Mouse (Mus musculus): Measurements from ENCODE around the gene Dlgap3. TPM values are rescaled to one million over a fixed set of nuclear protein-coding genes. Genes with fewer than 3 reads are reported as not detected.

The Dlgap3 gene
- polyA plus RNA-seq, 1 experiment from 2014 or later: 19.5 TPM

DNA sequence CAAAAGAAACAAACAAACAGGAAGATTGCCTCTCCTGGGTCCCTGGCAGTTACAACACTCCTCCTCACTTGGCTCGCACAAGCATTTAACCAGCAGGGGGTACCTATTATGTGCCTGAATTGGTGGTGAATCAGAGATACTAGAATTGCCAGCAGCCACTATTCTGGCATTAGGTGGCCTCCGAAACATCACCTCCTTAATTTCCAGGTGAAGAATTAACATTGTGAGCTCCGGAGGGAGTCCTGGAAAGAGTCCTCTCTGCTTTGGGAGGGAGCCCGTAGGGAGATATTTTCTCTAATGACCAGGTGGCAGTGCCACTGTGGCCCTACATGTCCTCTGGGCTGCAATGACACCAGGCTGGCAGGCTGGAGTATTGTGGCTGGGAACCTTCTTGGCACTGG is 47.2 kb downstream of the Dlgap3 start:
- no peaks in the 10 kb centered on the region for H3K9me3 ChIP-seq (replicated peaks; ENCODE audit: control insufficient read depth, low read length, poor library complexity, severe bottlenecking)
- no peak for ATAC-seq
- H3K4me3 ChIP-seq (ENCODE audit: low read depth, low read length): no peak overlapping the region
- H3K27me3 ChIP-seq (ENCODE audit: control insufficient read depth, insufficient read depth, low read depth, low read length): no peaks in the 10 kb centered on the region; the same call in 1 of the 2 replicates
- H3K4me2 ChIP-seq (ENCODE audit: low read length): no peak overlapping the region
- no peaks in the 10 kb centered on the region for H3K4me1 ChIP-seq (ENCODE audit: control insufficient read depth, insufficient read depth, low read length)
- no peak overlapping the region for H3K27ac ChIP-seq (ENCODE audit: low read length)
- WGBS: 70% methylated on average over 4 of the region's 4 CpGs
- H3K36me3 ChIP-seq (ENCODE audit: control insufficient read depth, insufficient read depth, low read length): no peaks in the 10 kb centered on the region
- H3K9ac ChIP-seq (ENCODE audit: low read depth, low read length): no peak overlapping the region

DNA sequence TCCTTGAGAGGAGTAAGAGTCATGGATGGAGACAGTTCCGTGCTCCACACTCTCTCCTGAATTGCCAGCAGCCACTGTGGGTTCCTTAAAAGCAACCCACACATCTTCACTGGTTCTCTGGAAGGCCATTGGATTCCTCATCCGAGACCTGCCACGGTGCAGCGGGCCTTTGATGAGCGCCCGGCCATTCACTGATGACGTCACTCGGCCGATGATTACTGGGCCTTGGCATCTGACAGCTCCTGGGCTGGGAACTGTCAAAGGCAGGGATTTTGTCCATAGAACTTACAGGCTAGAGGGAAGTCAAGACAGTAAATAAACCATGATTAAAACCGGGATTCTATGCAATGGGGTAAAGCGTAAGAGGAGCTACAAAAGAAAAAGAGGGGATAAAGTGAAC is 48.0 kb downstream of the Dlgap3 start:
- Histone ChIP-seq H3K9ac (ENCODE audit: low read depth, low read length) (no peak overlapping the region), H3K4me1 (ENCODE audit: control insufficient read depth, insufficient read depth, low read length) (no peaks in the 10 kb centered on the region), H3K36me3 (ENCODE audit: control insufficient read depth, insufficient read depth, low read length) (no peaks in the 10 kb centered on the region), H3K4me3 (ENCODE audit: low read depth, low read length) (no peak overlapping the region), H3K27me3 (ENCODE audit: control insufficient read depth, insufficient read depth, low read depth, low read length) (no peaks in the 10 kb centered on the region; the same call in 1 of the 2 replicates), H3K9me3 (replicated peaks; ENCODE audit: control insufficient read depth, low read length, poor library complexity, severe bottlenecking) (no peaks in the 10 kb centered on the region), H3K4me2 (ENCODE audit: low read length) (no peak overlapping the region), H3K27ac (ENCODE audit: low read length) (no peak overlapping the region)
- WGBS: 58% methylated on average over 11 of the region's 11 CpGs
- ATAC-seq: no peak

GRCm38 (mm10) chr4:127223291-127223690 is 54.3 kb downstream of the Dlgap3 start:
- H3K27me3 ChIP-seq (ENCODE audit: control insufficient read depth, insufficient read depth, low read depth, low read length): no peaks in the 10 kb centered on the region
- 43% methylated on average over 10 of the region's 10 CpGs for WGBS
- no peak for ATAC-seq
- no peak overlapping the region for H3K27ac ChIP-seq (ENCODE audit: low read length)
- no peaks in the 10 kb centered on the region for H3K36me3 ChIP-seq (ENCODE audit: control insufficient read depth, insufficient read depth, low read length)
- H3K9me3 ChIP-seq (replicated peaks; ENCODE audit: control insufficient read depth, low read length, poor library complexity, severe bottlenecking): no peaks in the 10 kb centered on the region
- H3K4me2 ChIP-seq (ENCODE audit: low read length): no peak overlapping the region
- H3K4me3 ChIP-seq (ENCODE audit: low read depth, low read length): no peak overlapping the region
- H3K9ac ChIP-seq (ENCODE audit: low read depth, low read length): no peak overlapping the region
- peaks cover 2% of the 10 kb centered on the region; the same call in 1 of the 2 replicates for H3K4me1 ChIP-seq (ENCODE audit: control insufficient read depth, insufficient read depth, low read length)

DNA sequence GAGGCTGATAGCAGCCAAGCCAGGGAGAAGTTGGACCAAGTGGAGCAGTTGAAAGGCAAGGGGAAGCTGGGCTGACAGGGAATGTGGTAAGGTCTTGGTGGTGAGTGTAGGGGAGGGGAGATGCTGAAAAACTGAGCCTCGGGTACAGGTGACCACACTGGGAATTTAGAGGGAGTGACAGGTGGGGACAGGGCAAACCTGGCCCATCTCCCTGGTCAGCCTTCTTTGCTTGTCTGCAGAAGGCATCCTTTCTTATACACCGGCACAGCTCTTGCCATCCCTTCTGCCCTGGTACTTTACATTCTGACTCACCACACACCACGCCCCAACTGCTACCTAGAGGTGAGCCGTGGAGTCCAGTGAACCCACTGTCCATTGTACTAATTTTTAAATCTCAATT is 54.8 kb downstream of the Dlgap3 start:
- no peaks in the 10 kb centered on the region for H3K9me3 ChIP-seq (replicated peaks; ENCODE audit: control insufficient read depth, low read length, poor library complexity, severe bottlenecking)
- ATAC-seq: no peak

GRCm38 (mm10) chr4:127224444-127225100 is 55.6 kb downstream of the Dlgap3 start:
- Histone ChIP-seq H3K27me3 (ENCODE audit: control insufficient read depth, insufficient read depth, low read depth, low read length) (no peaks in the 10 kb centered on the region), H3K36me3 (ENCODE audit: control insufficient read depth, insufficient read depth, low read length) (no peaks in the 10 kb centered on the region), H3K4me1 (ENCODE audit: control insufficient read depth, insufficient read depth, low read length) (peaks cover 2% of the 10 kb centered on the region; the same call in 1 of the 2 replicates), H3K9ac (ENCODE audit: low read depth, low read length) (no peak overlapping the region), H3K4me3 (ENCODE audit: low read depth, low read length) (no peak overlapping the region), H3K4me2 (ENCODE audit: low read length) (no peak overlapping the region), H3K27ac (ENCODE audit: low read length) (no peak overlapping the region), H3K9me3 (replicated peaks; ENCODE audit: control insufficient read depth, low read length, poor library complexity, severe bottlenecking) (no peaks in the 10 kb centered on the region)
- WGBS: 14% methylated on average over 19 of the region's 19 CpGs
- no peak for ATAC-seq

More for the DNA sequence above, 54.8 kb downstream of the Dlgap3 start:
- Histone ChIP-seq H3K27me3 (ENCODE audit: control insufficient read depth, insufficient read depth, low read depth, low read length) (no peaks in the 10 kb centered on the region), H3K36me3 (ENCODE audit: control insufficient read depth, insufficient read depth, low read length) (no peaks in the 10 kb centered on the region), H3K4me1 (ENCODE audit: control insufficient read depth, insufficient read depth, low read length) (peaks cover 2% of the 10 kb centered on the region; the same call in 1 of the 2 replicates), H3K4me3 (ENCODE audit: low read depth, low read length) (no peak overlapping the region), H3K9ac (ENCODE audit: low read depth, low read length) (no peak overlapping the region), H3K4me2 (ENCODE audit: low read length) (no peak overlapping the region), H3K27ac (ENCODE audit: low read length) (no peak overlapping the region)
- WGBS: 60% methylated on average over 4 of the region's 4 CpGs

DNA sequence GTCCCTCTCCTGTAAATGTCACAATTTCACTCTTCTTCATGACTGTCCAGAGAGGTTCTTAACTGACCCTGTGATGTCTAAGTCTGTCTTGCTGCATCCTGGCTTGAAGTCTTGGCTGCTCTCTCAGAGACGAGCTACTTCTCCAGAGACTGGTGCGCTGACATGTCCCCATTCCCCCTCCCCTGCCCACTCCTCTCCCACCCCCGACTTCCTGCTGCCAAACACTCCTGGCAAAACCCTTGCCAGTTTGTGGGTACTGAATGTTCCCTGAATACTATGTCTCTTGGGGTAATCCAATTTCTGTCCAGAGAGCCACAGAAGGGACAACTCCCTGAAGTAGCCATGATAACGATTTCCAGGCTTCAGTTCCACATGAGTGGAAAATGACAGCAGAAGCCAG is 57.1 kb downstream of the Dlgap3 start:
- H3K9ac ChIP-seq (ENCODE audit: low read depth, low read length): no peak overlapping the region
- H3K4me1 ChIP-seq (ENCODE audit: control insufficient read depth, insufficient read depth, low read length): peaks cover 3% of the 10 kb centered on the region
- H3K36me3 ChIP-seq (ENCODE audit: control insufficient read depth, insufficient read depth, low read length): no peaks in the 10 kb centered on the region
- no peak overlapping the region for H3K4me3 ChIP-seq (ENCODE audit: low read depth, low read length)
- H3K4me2 ChIP-seq (ENCODE audit: low read length): no peak overlapping the region
- H3K9me3 ChIP-seq (replicated peaks; ENCODE audit: control insufficient read depth, low read length, poor library complexity, severe bottlenecking): no peaks in the 10 kb centered on the region
- WGBS: 52% methylated on average over 4 of the region's 4 CpGs
- no peaks in the 10 kb centered on the region for H3K27me3 ChIP-seq (ENCODE audit: control insufficient read depth, insufficient read depth, low read depth, low read length)
- no peak overlapping the region for H3K27ac ChIP-seq (ENCODE audit: low read length)
- no peak for ATAC-seq

- Histone ChIP-seq H3K4me2 (ENCODE audit: low read length) (no peak overlapping the region), H3K9ac (ENCODE audit: low read depth, low read length) (no peak overlapping the region), H3K4me3 (ENCODE audit: low read depth, low read length) (no peak overlapping the region), H3K27me3 (ENCODE audit: control insufficient read depth, insufficient read depth, low read depth, low read length) (no peaks in the 10 kb centered on the region), H3K27ac (ENCODE audit: low read length) (peak overlapping the region; percentile 15; the same call in 1 of the 2 replicates), H3K36me3 (ENCODE audit: control insufficient read depth, insufficient read depth, low read length) (no peaks in the 10 kb centered on the region), H3K4me1 (ENCODE audit: control insufficient read depth, insufficient read depth, low read length) (peaks cover 14% of the 10 kb centered on the region), H3K9me3 (replicated peaks; ENCODE audit: control insufficient read depth, low read length, poor library complexity, severe bottlenecking) (no peaks in the 10 kb centered on the region)
- WGBS: 12% methylated on average over 17 of the region's 17 CpGs
- ATAC-seq: no peak
Measured at GRCm38 (mm10) chr4:127227051-127227673, 58.2 kb downstream of the Dlgap3 start.

DNA sequence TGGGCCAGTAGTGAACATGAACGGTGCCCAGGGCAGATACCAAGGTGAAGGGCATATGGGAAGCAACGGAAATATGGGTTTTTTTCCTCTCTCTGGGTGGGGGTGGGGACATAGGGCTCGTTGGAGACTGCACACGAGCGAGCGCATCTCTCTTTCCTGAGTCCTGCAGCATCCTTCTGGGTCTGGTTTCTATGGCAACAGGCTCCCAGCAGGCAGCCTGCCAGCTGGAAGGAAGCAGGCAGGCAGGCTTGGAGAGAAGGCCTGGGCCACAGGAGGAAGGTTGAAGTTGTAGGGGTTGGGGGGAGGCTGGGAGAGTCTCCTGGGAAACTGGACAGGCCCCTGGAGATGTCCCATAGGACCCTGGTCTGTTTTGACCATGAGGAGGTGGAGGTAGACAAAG is 63.0 kb downstream of the Dlgap3 start:
- H3K27me3 ChIP-seq (ENCODE audit: control insufficient read depth, insufficient read depth, low read depth, low read length): no peaks in the 10 kb centered on the region
- no peak overlapping the region; the same call in 1 of the 2 replicates for H3K9ac ChIP-seq (ENCODE audit: low read depth, low read length)
- H3K4me2 ChIP-seq (ENCODE audit: low read length): peak overlapping the region; percentile 37
- H3K4me1 ChIP-seq (ENCODE audit: control insufficient read depth, insufficient read depth, low read length): peaks cover 36% of the 10 kb centered on the region
- no peak overlapping the region for H3K4me3 ChIP-seq (ENCODE audit: low read depth, low read length)
- no peaks in the 10 kb centered on the region for H3K36me3 ChIP-seq (ENCODE audit: control insufficient read depth, insufficient read depth, low read length)
- no peaks in the 10 kb centered on the region for H3K9me3 ChIP-seq (replicated peaks; ENCODE audit: control insufficient read depth, low read length, poor library complexity, severe bottlenecking)
- 4% methylated on average over 6 of the region's 6 CpGs for WGBS
- H3K27ac ChIP-seq (ENCODE audit: low read length): peak overlapping the region; percentile 91
- peak; percentile 83 for ATAC-seq

- Histone ChIP-seq H3K9ac (ENCODE audit: low read depth, low read length) (peak overlapping the region; percentile 31; the same call in 1 of the 2 replicates), H3K4me1 (ENCODE audit: control insufficient read depth, insufficient read depth, low read length) (peaks cover 34% of the 10 kb centered on the region), H3K36me3 (ENCODE audit: control insufficient read depth, insufficient read depth, low read length) (no peaks in the 10 kb centered on the region), H3K27me3 (ENCODE audit: control insufficient read depth, insufficient read depth, low read depth, low read length) (no peaks in the 10 kb centered on the region), H3K27ac (ENCODE audit: low read length) (peak overlapping the region; percentile 91), H3K4me2 (ENCODE audit: low read length) (peak overlapping the region; percentile 37), H3K9me3 (replicated peaks; ENCODE audit: control insufficient read depth, low read length, poor library complexity, severe bottlenecking) (no peaks in the 10 kb centered on the region), H3K4me3 (ENCODE audit: low read depth, low read length) (no peak overlapping the region)
- ATAC-seq: peak; percentile 62
- 8% methylated on average over 5 of the region's 5 CpGs for WGBS
Measured at GRCm38 (mm10) chr4:127232551-127232950, 63.5 kb downstream of the Dlgap3 start.

Measured in midbrain, embryonic 16.5 days (tissue).